Mouse (Mus musculus) ZHBTc4 (cell line): ENCODE data around the gene C2cd2l.
"Not testable (repeated sequence)": the region's sequence is repeated elsewhere in the genome, so short reads cannot be mapped to it uniquely, and the experiment has no call there.

Experiments used
- DNase-seq: peaks from one replicate; pipeline ENCODE4 v3.0.0-alpha.2; 2011; ENCODE audit warnings: low read depth, low spot score

The C2cd2l gene

DNA sequence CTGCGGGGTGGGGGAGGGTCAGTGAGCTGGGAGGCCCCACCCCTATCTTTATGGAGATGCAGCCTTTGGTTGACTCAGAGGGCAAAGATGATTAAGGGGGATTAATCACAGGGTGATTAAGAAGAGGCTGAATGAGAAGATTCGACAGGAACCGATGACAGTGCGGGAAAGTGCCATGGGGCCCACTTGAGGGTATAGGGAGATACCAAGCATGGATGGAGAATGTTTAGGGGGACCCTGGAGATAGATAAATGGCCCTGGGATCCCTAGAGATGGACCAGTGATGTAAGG, 5.9 kb downstream of the C2cd2l start:
- DNase-seq: no peak

DNA sequence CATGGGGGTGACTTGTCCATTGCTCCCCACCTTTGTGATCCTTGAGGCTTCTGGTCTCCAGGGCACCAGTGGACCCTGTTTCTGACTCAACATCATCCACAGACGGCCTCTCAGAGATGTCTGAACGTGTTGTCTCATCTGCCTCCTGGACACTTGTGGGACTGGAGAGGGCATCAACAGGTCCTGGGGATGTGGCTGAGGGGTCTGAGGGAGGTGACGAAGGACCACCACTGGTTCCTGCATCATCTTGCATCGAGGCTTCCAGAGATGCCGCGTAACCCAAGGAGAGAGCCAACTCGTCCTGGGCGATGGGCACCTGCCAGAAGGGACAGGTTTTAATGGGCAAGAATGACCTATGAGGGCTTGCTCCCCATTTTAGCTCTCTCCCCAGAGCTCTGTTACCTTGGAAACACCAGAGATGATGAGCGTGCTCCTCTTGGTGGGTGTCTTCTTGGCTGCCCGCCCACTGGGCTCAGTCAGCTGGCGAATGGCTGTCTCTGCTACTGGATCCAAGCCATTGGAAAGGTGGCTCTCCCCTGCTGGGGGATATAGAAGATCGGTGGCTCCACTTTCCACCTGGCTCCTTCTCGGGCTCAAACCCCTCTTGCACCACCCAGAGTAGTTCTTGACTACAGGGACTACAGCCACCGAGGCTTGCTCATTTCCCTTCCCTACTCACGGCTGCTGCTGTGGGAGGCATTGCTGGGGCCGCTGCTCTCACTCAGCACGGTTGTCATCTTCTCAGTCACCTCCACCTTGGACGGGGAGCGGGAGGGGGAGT, 6.4 kb downstream of the C2cd2l start:
- DNase-seq: no peak

DNA sequence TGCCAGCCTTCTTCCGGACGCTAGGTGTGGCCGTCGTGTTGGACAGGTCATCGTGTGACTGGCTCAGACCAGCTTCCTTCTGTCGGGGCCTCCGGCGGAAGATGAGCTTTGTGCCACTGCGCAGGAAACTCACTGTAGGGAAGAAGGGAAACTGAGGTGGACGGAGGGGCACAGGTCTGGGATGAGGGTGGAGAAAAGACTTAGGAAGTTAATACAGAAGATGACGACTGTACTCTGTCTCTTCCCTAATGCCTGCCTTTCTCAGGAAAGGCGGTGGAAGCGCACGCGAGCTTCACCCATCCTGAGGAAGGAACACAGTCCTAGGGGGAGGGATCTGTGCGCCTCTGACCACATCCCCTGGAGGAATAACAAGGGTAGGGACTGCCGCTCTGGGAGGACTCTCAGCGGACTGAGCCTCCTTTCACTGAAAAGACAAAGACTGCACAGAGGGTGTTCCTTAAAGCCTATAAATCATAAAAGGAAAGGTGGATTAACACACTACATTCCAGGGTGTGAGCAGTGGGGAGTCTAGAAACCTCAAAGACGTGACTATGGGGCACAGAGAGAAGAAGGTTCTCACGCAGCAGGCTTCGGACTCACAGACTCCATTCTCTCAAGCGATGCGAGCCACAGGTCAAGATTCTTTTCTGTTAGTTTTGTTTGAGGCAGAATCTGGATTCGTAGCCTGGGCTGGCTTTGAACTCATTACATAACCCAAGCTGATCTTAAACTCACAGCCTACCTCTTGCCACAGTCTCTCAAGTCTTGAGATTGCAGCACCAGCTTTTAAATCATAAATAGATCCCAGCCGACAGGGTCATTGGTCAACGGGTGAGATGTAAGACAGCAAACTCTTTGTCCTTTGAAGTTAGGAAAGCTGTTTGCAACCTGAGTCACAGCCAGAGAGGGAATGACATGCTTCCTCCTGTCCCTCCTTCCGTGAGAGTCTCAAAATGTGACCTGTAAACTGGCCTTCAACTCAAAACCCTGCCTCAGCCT, 8.7 kb downstream of the C2cd2l start:
- peak; percentile 93 for DNase-seq

- no peak for DNase-seq
Measured at GRCm38 (mm10) chr9:44310750-44311135, 9.3 kb downstream of the C2cd2l start.

DNA sequence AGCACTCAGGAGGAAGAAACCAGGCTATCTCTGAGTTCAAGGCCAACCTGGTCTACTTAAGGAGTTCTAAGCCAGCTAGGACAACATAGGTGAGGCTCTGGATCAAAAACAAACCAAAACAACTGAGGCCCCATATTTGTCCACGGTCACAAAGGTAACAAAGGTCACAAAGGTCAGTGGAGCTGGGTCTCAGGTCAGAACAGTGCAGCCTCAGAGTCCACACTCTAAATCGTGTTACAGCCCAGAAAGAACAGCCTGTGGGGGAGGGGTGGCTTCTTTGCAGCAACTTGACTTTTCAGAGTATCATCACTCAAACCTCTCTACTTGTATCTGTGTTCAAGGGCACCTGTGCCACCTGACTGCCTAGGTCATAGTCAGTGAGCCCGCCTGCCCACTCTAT, 10.3 kb downstream of the C2cd2l start:
- DNase-seq: peak; percentile 41

DNA sequence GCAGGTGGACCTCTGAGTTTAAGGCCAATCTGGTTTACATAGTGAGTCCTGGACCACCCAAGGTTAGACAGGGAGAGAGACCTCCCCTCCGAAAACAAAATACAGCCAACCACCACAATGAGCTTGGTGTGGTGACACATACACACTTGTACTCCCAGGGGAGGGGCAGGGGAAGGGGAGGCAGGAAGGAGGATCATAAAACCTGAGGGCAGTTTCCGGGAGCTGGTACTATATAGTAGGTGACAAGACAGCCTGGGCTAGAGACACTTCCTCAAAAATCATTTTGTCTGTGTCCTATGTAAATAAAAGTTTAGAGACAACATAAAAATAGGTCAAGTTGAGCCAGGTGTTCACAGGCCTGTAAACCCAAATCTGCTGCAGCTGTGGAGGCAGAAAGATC, 12.8 kb downstream of the C2cd2l start:
- no peak for DNase-seq

DNA sequence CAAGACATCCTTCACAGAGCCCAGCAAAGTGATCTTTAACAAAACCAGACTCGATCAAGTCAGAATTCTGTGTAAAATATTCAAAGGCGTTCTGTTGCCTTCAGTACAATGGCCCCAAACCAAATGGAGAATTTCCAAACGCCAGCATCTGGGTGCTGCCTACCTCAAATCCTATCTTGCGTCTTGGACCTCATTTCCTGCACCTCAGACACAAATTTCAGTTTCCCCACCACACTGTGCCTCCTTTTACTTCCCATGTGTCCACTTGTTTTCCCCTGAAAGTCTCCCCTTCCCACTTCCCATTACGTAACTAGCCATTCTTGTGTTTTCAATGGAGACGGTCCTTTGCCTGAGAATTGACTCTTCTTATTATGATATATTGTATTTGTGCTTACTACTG, 13.6 kb downstream of the C2cd2l start:
- DNase-seq: no peak

GRCm38 (mm10) chr9:44305466-44306079, 14.5 kb downstream of the C2cd2l start, which contains the start of gene Hinfp:
Hinfp (minus strand) TSS chr9:44305671.
- DNase-seq: peak; percentile 100

- DNase-seq: not testable (repeated sequence)
Measured at GRCm38 (mm10) chr9:44300001-44300400, 20.1 kb downstream of the C2cd2l start.

DNA sequence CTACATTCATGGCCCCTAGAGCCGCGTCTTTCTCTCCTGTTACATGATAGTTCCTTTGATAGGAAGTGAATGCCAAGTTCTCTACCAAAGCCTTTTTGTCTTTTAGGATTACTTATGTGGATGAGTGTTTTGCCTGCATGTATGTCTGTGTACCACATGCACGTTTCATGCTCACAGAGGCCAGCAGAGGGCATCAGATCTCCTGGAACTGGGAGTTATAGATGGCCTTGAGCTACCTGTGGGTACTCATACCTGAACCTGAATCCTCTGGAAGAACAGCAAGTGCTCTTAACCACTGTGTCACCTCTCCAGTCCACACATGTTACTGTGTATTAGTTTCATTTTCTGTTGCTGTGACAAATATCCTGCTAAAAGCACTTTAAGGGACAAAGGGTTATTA, 27.6 kb downstream of the C2cd2l start:
- peak; percentile 53 for DNase-seq

DNA sequence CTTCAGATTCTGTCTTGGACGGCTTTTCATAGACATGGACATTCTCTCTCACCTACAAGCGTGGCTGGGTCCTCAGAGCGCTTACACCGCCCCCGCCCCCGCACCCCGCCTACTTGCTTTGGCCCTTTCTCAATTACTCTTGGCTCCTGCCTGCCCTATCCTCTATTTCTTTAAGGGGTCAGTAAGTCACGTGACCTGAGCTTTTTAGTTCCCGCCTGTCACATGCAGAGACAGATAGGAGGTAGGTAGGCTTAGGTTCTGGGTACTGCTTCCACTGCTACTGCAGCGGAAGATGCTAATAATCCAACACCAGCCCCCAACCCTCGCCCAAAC, 31.2 kb downstream of the C2cd2l start:
- no peak for DNase-seq

DNA sequence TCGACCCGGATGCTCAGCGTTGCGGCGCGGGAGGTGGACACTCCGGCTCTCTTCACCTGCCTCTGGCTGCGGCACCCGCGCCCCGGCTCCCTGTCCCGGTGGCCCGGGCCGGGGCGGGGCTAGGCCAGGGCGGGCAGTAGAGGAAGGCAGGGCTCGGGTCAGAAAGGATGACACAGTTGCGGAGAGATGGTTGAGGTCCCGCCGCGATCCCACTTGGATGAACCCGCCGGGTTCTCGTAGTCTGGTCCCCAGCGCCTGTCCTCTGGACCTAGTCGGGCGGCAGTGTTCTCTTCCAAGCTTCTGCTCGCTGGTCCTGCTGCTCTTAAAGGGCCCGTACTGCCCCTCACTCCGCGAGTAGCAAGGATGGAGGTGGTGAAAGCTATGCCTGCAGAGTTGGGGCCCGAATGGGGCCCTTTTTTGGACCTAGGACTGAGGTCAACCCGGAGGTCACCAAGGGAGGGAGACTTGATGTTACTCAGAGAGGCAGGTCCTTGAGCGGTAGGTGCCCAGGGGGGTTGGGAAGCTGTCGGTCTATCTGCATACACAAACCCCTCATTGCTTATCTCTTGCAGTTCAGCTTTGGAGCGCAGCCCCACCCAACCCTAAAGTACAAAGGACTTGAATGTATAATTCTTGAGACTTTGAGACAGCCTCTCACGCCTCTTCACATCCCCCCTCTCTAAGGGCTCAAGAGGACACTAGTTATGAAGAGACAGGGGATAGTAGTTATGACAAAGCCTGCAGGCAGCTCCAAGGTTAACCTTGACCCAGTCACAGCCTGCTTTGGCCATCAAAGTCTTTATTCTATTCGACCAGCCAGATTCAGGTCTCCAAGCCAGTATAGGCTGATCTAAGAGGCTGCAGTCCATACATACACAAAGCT, 31.8 kb downstream of the C2cd2l start, which contains the start of gene Abcg4:
Gene Abcg4 (minus strand): TSS at position 540 of the 883 bp plus-strand sequence.
- DNase-seq: peak; percentile 49

GRCm38 (mm10) chr9:44287401-44288075, 32.5 kb downstream of the C2cd2l start:
- DNase-seq: no peak

DNA sequence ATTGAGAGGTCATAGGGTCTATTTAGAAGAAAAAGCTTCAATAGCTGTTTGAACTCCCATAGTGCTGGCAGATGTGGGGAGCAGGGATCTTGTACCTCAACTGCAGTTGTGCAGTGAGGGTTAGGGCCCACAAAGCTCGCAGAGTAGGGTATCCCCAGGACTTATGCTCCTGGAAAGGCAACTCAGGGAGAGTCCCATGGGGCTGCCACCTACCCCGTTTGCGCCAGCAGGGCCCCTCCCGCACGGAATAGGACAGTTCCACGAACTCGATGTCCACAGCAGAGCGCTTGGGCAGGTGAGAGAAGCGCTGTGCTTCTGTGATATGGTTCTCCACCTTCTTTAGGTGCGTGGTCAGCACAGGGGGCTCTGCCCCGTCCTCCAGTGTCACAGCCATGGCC, 33.1 kb downstream of the C2cd2l start:
- DNase-seq: no peak

- no peak for DNase-seq
Measured at GRCm38 (mm10) chr9:44286256-44286850, 33.7 kb downstream of the C2cd2l start.

GRCm38 (mm10) chr9:44283183-44283582, 36.9 kb downstream of the C2cd2l start:
- DNase-seq: no peak

GRCm38 (mm10) chr9:44269973-44270372, 50.1 kb downstream of the C2cd2l start:
- no peak for DNase-seq

- DNase-seq: peak; percentile 65
Measured at GRCm38 (mm10) chr9:44269077-44269476, 51.0 kb downstream of the C2cd2l start.

DNA sequence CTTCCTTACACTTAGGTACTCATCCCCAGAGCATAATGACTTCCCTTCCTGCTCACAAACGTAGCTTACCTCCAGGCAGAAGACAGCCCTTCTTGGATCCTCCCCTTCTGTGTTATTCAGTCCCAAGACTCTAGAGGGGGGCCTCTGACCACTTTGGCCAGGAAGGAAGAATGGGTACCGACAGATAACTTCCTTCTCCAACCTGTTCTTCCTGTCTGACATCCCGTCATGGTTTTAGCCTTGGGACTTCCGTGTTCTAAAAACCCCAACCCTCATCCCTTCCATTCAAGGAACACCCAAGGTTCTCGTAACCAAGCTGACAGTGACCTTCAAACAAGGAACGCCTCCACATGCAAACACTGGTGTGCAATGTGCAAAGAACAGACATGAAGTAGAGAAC, 51.7 kb downstream of the C2cd2l start, which contains the start of gene Nlrx1:
Gene Nlrx1 (minus strand): TSS at position 168 of the 400 bp plus-strand sequence.
- DNase-seq: peak; percentile 41

- DNase-seq: peak; percentile 90
Measured at GRCm38 (mm10) chr9:44268027-44268360, 52.1 kb downstream of the C2cd2l start.
